Mouse (Mus musculus) heart, embryonic 16.5 days (tissue): ENCODE data around the gene Kif1b. TPM values are rescaled to one million over a fixed set of nuclear protein-coding genes. Genes with fewer than 3 reads are reported as not detected.
"Not testable (repeated sequence)": the region's sequence is repeated elsewhere in the genome, so short reads cannot be mapped to it uniquely, and the experiment has no call there.

Source experiments
- ATAC-seq: fragments of 200-750 bp; cut with Nextera tagmentation; replicated peaks from 2 replicates; pipeline ENCODE4 v1.8.0; 2017; ENCODE audit warnings: moderate number of reproducible peaks; ENCODE audit not compliant: insufficient read depth, low FRiP score; ENCODE audit errors: extremely low read depth
- H3K27ac ChIP-seq: fragments of 300-500 bp; sonication (generic); 2 replicates; pipeline ENCODE4 v1.5.1; 2014; ENCODE audit warnings: mild to moderate bottlenecking, low read length, control low read depth, moderate library complexity
- H3K27me3 ChIP-seq: fragments of 300-500 bp; sonication (generic); 2 replicates; pipeline ENCODE4 v1.6.1; 2014; ENCODE audit warnings: low read length, mixed read lengths; ENCODE audit not compliant: control insufficient read depth, insufficient read depth
- H3K36me3 ChIP-seq: fragments of 300-500 bp; sonication (generic); 2 replicates; pipeline ENCODE4 v1.6.1; 2014; ENCODE audit not compliant: control insufficient read depth, insufficient read depth
- H3K4me1 ChIP-seq: fragments of 300-500 bp; sonication (generic); 2 replicates; pipeline ENCODE4 v1.6.1; 2014; ENCODE audit warnings: low read length, mixed read lengths; ENCODE audit not compliant: control insufficient read depth, insufficient read depth
- H3K4me2 ChIP-seq: fragments of 300-500 bp; sonication (generic); 2 replicates; pipeline ENCODE4 v1.6.1; 2014; ENCODE audit warnings: low read depth, mild to moderate bottlenecking, control low read depth, low read length
- H3K4me3 ChIP-seq: fragments of 300-500 bp; sonication (generic); 2 replicates; pipeline ENCODE4 v1.5.1; 2014; ENCODE audit warnings: mild to moderate bottlenecking, control low read depth, low read length
- H3K9ac ChIP-seq: fragments of 300-500 bp; sonication (generic); 2 replicates; pipeline ENCODE4 v1.6.1; 2014; ENCODE audit warnings: low read length, control low read depth
- H3K9me3 ChIP-seq: fragments of 300-500 bp; sonication (generic); replicated peaks from 2 replicates; pipeline ENCODE4 v1.6.1; 2016; ENCODE audit warnings: low read length; ENCODE audit not compliant: control insufficient read depth
- WGBS: fragments of 180-500 bp; shearing (Covaris S2); extraction: QIAGEN DNeasy Blood & Tissue Kit; methylation state at CpG from one replicate; pipeline ENCODE4 v1.1.7; 2014; 5-methylcytosine and 5-hydroxymethylcytosine counted together
- polyA plus RNA-seq: library from polyadenylated mRNA; unstranded; fragments of >200 nt; fragmentation: Nextera tagmentation; extraction: Ambion mirVana; gene quantifications from 2 replicates; pipeline ENCODE4 v1.2.1, GENCODE M21; 2015

Kif1b gene
- polyA plus RNA-seq, 1 experiment from 2014 or later = 39.8 TPM

DNA sequence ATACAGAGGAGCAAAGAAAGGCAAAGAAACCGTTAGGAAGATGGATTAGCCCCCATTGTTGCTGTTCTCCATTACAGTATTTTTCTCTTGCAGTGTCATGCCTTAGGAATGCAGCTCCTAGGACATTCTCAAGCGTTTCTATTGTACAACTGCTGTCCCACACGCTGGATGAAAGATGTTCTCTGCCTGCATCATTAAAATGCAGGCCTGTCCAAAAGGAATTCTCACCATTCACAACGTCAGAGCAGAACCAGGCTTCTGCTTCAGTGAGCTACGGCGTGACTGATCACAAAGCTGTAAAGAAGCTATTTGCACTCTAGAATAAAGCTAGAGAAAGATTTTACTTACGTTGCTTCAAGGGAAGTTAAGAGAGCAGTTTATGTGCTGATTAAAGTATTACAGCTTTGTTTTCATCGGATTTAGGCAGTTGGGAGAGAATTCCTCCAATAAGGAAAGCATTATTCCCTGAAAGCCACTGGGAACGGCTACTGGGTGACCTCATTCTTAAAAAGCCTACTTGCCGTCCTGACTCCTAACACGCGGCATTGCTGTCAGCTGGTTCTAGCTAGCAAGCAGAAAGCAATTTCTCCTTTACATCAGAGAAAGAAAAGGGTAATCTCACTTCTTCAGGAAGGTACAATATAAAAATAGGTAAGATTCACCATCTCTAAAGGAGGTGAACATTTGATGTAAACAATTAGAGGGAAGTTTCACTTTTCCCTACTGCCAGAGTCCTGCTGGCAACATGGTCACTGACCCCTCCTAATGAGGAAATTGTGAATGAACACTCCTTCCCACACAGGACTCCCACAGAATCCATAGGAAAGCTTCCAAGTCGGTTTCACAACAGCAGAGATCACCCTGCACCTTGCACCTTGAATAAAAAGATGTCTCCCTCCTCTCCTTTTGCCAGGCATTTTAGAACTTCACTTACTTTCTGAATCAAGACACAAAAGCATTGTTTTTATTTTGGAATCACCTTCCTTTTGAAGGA is 51.9 kb downstream of the Kif1b start:
- ATAC-seq = no peak
- 29% methylated on average over 13 of the region's 13 CpGs for WGBS
- peak overlapping the region; percentile 31; the same call in 1 of the 2 replicates for H3K4me2 ChIP-seq
- no peak overlapping the region for H3K4me3 ChIP-seq
- no peaks in the 10 kb centered on the region for H3K9me3 ChIP-seq
- peak overlapping the region; percentile 3; the same call in 1 of the 2 replicates for H3K9ac ChIP-seq
- peaks cover 12% of the 10 kb centered on the region for H3K4me1 ChIP-seq
- H3K36me3 ChIP-seq = peaks cover 26% of the 10 kb centered on the region
- peak overlapping the region; percentile 74 for H3K27ac ChIP-seq
- no peaks in the 10 kb centered on the region for H3K27me3 ChIP-seq

DNA sequence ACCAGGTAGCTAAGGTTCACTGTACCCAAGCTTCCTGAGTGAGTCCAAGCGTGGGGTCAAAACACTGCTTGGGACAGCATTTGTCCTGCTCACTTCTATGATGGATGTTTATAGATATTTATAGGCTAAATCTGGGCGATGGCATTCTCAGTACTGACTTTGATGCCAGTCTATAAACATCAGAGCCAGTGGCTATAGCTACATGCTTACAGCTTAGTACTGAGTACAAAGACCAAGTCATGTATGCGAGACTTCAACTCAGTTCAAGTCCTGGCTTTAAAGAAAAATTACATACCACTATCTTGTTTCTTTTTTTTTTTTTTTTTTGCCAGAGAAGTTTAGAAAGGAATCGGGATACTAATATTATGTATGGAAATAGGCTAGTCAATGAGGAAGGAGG is 52.7 kb downstream of the Kif1b start:
- no peaks in the 10 kb centered on the region for H3K27me3 ChIP-seq
- no peak overlapping the region for H3K4me2 ChIP-seq
- no peak for ATAC-seq
- no peaks in the 10 kb centered on the region for H3K9me3 ChIP-seq
- H3K4me3 ChIP-seq = no peak overlapping the region
- H3K4me1 ChIP-seq = peaks cover 12% of the 10 kb centered on the region
- WGBS = 84% methylated on average over 4 of the region's 4 CpGs
- no peak overlapping the region for H3K9ac ChIP-seq
- H3K27ac ChIP-seq = peak overlapping the region; percentile 74
- peaks cover 26% of the 10 kb centered on the region for H3K36me3 ChIP-seq

DNA sequence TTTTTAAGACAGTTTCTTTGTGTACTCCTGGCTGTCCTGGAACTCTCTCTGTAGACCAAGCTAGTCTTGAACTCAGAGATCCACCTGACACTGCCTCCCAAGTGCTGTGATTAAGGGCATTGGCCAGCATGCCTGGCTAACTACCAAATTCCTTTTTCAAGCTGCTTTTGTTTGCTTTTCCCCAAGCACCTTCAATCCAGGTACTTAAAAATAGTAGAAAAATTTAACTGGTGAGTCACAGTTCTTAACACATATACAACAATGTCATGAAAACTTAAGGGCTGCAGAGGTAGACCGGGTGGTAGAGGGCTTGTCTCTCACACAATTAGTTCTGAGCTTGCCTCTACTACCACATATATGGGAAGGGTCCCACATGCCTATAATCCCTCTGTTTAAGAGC is 58.2 kb downstream of the Kif1b start:
- Histone ChIP-seq H3K9ac (no peak overlapping the region), H3K27me3 (no peaks in the 10 kb centered on the region), H3K27ac (no peak overlapping the region), H3K36me3 (peaks cover 38% of the 10 kb centered on the region), H3K9me3 (no peaks in the 10 kb centered on the region), H3K4me2 (no peak overlapping the region), H3K4me1 (no peaks in the 10 kb centered on the region), H3K4me3 (no peak overlapping the region)
- WGBS = 75% methylated on average over 1 of the region's 1 CpGs
- ATAC-seq = no peak

DNA sequence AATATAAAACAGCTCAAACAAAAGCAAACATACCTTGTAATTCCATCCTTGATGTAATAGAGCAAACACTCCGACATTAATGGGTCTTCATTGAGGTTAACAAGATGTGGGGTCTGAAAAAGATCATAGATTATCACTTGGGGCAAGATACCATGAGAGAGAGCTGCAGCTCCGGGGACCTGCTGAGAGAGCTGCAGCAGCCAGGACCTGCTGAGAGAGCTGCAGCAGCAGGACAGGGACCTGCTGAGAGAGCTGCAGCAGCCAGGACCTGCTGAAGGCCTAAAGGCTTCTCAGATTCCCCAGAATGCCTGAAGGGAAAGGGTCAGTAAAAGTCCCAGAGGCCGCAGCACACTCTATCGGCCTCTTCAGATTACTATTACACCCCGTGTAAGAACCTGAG is 59.7 kb downstream of the Kif1b start:
- no peak overlapping the region for H3K27ac ChIP-seq
- WGBS = 75% methylated on average over 5 of the region's 5 CpGs
- no peak overlapping the region for H3K4me3 ChIP-seq
- no peaks in the 10 kb centered on the region for H3K27me3 ChIP-seq
- no peaks in the 10 kb centered on the region for H3K9me3 ChIP-seq
- H3K36me3 ChIP-seq = peaks cover 41% of the 10 kb centered on the region
- no peak overlapping the region for H3K9ac ChIP-seq
- no peak overlapping the region for H3K4me2 ChIP-seq
- no peak for ATAC-seq
- H3K4me1 ChIP-seq = no peaks in the 10 kb centered on the region

GRCm38 (mm10) chr4:149247156-149247633 is 60.3 kb downstream of the Kif1b start:
- Histone ChIP-seq H3K4me3 (no peak overlapping the region), H3K36me3 (peaks cover 39% of the 10 kb centered on the region), H3K27ac (no peak overlapping the region), H3K4me1 (no peaks in the 10 kb centered on the region), H3K4me2 (no peak overlapping the region), H3K9me3 (no peaks in the 10 kb centered on the region), H3K27me3 (no peaks in the 10 kb centered on the region), H3K9ac (no peak overlapping the region)
- ATAC-seq = no peak
- WGBS = 80% methylated on average over 8 of the region's 8 CpGs

DNA sequence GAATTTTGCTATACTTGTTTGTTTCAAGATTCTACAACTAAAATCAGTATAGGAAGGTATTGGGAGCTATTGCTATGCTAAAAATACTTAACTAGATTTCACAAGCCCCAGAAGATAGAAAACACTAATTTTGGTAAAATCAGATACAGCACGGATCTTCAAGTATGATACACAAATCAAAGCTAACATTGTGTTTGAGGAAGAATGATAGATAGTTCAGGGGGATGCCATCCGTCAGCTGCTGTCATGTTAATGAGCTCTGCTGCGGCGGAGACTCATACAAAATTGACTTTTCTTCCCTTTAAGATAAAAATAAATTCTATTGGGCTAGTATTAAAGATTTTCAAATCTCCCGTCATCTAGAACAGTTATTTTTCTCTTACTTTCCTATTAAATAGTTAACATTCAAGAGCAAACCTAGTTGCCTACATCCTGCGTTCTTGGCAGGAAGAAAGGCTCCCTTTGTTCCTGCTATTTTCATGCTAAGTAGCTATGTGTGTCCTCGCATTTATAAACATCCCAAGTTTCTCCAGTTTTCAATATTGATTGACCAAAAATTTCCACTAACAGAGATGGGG is 60.8 kb downstream of the Kif1b start:
- Histone ChIP-seq H3K4me2 (no peak overlapping the region), H3K36me3 (peaks cover 36% of the 10 kb centered on the region), H3K9ac (no peak overlapping the region), H3K4me3 (no peak overlapping the region), H3K9me3 (no peaks in the 10 kb centered on the region), H3K4me1 (no peaks in the 10 kb centered on the region), H3K27ac (no peak overlapping the region), H3K27me3 (no peaks in the 10 kb centered on the region)
- ATAC-seq = no peak
- 81% methylated on average over 7 of the region's 7 CpGs for WGBS

DNA sequence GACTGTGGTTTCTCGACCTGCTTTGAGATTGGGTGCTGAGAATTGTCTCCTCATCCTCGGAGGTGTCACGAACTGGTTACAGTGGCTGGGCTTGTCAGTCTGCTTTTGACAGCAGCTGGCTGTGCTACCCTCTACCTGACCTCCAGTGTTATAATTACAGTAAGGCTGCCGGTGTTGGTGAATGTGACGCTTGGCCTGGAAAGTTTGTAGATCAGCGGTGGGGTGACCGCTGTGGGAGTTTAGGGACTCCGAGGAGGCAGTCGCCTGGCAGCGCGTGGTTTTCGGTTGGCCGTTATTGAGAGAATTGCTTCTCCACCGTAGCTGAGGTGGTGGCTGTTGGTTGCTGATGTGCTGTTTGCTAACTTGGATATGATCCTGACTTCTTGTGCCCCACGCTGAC is 70.5 kb downstream of the Kif1b start:
- Histone ChIP-seq H3K4me1 (no peaks in the 10 kb centered on the region), H3K4me3 (no peak overlapping the region), H3K4me2 (no peak overlapping the region), H3K27me3 (no peaks in the 10 kb centered on the region), H3K27ac (no peak overlapping the region), H3K9ac (no peak overlapping the region), H3K36me3 (peaks cover 16% of the 10 kb centered on the region), H3K9me3 (no peaks in the 10 kb centered on the region)
- 85% methylated on average over 15 of the region's 15 CpGs for WGBS
- no peak for ATAC-seq

DNA sequence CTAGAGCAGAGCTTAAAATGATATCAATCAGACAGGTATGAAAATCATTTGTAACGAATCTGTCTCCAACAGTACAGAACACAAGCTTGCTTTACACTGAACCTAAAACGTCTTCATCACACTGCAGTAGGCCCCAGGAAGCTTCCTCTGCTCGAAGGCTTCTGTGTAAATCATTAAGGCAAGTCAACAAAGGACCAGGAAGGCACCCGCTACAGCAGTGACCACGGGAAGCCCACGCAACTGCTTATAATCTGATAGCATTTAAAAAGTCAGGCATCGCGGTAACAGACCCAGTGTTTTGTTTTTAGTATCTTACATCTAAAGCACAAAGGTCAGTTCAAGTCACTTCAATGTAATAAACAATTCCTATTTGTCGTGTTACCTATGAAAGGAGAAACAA is 73.6 kb downstream of the Kif1b start:
- Histone ChIP-seq H3K4me2 (no peak overlapping the region), H3K36me3 (peaks cover 11% of the 10 kb centered on the region), H3K4me3 (no peak overlapping the region), H3K27me3 (no peaks in the 10 kb centered on the region), H3K9ac (no peak overlapping the region), H3K27ac (no peak overlapping the region), H3K9me3 (no peaks in the 10 kb centered on the region), H3K4me1 (no peaks in the 10 kb centered on the region)
- ATAC-seq = no peak
- WGBS = 57% methylated on average over 9 of the region's 9 CpGs

DNA sequence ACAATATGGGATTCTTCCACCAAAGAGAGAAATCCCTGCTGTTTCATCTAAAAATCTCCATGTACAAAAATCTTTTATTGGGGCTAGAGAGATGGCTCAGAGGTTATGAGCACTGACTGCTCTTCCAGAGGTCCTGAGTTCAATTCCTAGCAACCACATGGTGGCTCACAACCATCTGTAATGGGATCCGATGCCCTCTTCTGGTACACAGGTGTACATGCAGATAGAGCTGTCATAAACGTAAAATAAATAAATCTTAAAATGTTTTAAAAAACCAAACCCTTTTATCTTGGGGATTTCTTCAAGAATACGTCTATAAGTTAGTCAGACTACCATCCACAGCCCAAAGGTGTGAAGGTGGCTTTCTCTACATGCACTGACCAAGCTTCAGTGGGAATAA is 78.8 kb downstream of the Kif1b start:
- H3K9me3 ChIP-seq, H3K27ac ChIP-seq, H3K27me3 ChIP-seq, ATAC-seq, H3K9ac ChIP-seq, H3K4me3 ChIP-seq, H3K4me2 ChIP-seq, H3K4me1 ChIP-seq: not testable (repeated sequence)
- WGBS = 86% methylated on average over 3 of the region's 3 CpGs
- H3K36me3 ChIP-seq = peaks cover 27% of the 10 kb centered on the region
